Mouse (Mus musculus) frontal cortex, postnatal 36 days (tissue): Measurements from ENCODE around the gene Lrrtm4.
A peak's percentile ranks its signal among the peaks of the same experiment; 100 is the strongest.

ENCODE experiments used
- DNase-seq, 2 experiments: peaks; one replicate each; pipeline ENCODE4 v3.0.0; 2022; ENCODE audit warnings: low spot score in 2 of 2

Lrrtm4 gene

GRCm38 (mm10) chr6:80303568-80303967 is 284.9 kb downstream of the Lrrtm4 start:
- DNase-seq, result no peak

- DNase-seq, result no peak
Measured at GRCm38 (mm10) chr6:80328391-80328790, 309.7 kb downstream of the Lrrtm4 start.

DNA sequence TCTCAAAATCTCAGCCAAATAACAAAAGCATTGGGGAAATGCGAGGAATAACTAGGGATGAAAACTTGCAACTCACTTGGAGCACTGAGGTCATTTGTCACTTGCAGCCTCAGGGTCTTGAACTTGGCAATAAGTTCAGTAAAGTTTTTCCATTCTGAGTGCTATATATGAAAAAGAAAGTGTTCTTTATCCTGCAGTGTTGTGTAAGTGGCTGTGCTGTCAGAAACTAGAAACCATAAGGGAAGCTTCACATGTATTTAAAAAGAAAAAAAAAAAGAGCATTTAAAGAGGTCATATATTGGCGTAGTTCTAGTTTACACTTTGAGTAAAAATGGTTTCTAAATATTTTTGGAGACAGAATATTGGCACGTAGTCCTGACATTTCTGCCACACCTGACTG is 313.1 kb downstream of the Lrrtm4 start:
- DNase-seq, result no peak

- no peak for DNase-seq
Measured at GRCm38 (mm10) chr6:80352307-80352706, 333.6 kb downstream of the Lrrtm4 start.

GRCm38 (mm10) chr6:80357092-80357491 is 338.4 kb downstream of the Lrrtm4 start:
- no peak for DNase-seq

DNA sequence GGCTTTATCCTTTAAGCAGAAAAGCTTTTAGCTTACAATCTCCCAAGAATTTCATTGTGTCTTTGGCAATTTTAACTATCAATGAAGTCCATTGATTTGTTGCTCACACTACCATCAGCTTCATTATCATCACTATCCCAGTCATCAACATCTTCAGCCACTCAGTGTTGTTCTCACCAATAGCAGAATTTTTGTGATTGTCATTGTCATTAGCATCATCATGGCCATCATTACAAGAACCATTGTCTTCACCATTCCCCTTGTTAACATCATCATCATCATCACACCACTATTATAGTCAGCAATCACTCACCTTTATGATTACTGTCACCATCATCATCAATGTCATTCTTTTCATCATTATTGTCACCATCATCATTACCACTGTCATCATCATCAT is 344.9 kb downstream of the Lrrtm4 start:
- no peak for DNase-seq

- DNase-seq, result peak in 1 of 2 experiments; percentile 10
Measured at GRCm38 (mm10) chr6:80366532-80366931, 347.9 kb downstream of the Lrrtm4 start.

DNA sequence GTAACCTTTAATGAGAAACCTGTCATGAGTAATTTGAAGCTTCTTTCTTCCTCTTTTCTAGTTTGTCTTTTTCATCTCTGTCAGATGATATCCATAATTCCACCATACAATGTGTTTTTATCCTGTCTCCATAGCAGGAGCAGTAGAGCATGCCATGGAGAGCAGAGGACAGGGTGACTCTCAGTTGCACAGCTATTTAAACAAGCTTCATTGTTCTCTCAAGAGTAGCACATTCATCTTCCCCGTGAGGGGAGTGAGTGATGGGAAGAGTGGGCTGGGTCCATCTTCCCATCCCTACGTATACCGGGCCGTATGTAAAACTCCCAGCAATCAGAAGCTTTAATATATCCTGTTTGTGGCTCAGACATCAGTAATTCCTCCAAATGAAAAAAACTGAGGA is 370.9 kb downstream of the Lrrtm4 start:
- DNase-seq, result no peak

GRCm38 (mm10) chr6:80406757-80407156 is 388.1 kb downstream of the Lrrtm4 start:
- no peak for DNase-seq

- no peak for DNase-seq
Measured at GRCm38 (mm10) chr6:80440135-80440534, 421.5 kb downstream of the Lrrtm4 start.

DNA sequence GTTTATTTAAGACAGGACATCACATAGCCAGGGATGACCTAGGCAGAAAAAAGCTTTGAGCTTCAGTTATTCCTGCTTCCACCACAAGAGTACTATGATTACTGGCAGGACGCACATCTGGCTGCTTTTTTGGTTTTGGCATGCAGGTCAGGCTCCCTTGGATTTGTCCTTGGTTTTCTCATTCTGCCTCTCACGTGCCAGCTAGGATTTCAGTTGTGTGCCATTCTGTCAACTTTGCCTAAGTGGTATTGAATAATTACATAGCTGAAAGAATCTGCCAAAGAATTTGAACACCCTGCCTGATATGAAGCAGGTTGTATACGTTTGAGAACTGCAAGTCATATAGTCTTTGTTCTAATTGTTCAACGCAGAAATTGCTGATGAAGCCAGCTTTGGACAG is 451.9 kb downstream of the Lrrtm4 start:
- no peak for DNase-seq

DNA sequence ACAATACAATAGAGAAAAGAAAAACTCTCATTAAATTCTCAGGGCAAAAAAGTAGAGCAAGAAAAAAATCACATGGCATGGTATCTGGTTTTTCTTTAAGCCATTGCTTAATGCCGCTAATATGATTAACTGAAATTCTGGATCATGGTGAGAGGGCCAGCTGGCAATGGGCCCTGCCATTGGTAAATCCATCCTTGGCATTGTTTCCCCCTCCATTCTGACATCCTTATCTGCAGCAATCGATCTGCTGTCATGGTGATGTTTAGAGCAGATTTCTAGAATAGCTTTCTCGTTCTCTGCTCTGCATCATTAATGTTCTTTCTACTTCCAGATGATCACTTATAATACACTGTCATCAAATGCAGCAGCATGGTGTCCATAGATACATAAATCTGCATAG is 457.5 kb downstream of the Lrrtm4 start:
- DNase-seq, result no peak

GRCm38 (mm10) chr6:80545017-80545416 is 526.3 kb downstream of the Lrrtm4 start:
- no peak for DNase-seq

DNA sequence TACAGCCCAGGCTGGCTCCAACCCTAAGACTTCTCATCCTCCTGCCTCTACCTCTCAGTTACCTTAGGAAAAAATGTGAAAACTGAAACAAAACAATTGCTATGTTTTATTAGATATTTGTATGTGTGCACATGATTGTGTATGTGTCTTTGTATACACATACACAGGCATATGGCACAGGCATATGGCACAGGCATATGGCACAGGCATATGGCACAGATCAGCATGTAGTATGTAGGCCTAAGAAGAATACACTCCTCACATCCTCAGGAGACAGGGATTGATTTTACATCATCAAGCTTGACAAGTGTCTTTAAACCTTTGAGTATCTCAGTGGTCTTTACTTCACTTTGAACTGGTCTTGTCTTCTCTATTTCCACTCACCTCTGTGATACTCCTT is 531.2 kb downstream of the Lrrtm4 start:
- no peak for DNase-seq

- DNase-seq, result no peak
Measured at GRCm38 (mm10) chr6:80553398-80553797, 534.7 kb downstream of the Lrrtm4 start.

- DNase-seq, result no peak
Measured at GRCm38 (mm10) chr6:80554991-80555390, 536.3 kb downstream of the Lrrtm4 start.

DNA sequence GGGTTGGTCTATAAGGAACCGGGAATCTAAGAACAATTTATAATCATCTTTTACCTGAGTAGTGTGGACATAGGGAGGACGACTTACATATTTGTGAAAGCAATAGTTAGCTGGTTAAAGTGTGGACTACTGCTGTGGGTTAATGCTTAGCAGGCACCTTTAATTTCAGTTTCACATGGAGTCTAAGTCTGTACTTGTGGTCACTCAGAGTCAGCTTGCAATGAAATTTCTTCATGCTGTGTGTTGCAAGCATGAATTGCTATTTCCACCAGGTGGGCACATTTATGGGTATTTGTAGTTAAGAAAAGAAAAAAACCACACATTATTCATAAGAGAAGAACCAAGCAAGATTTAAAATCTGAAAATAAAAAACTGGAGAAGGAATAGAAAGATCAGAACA is 558.5 kb downstream of the Lrrtm4 start:
- DNase-seq, result no peak

DNA sequence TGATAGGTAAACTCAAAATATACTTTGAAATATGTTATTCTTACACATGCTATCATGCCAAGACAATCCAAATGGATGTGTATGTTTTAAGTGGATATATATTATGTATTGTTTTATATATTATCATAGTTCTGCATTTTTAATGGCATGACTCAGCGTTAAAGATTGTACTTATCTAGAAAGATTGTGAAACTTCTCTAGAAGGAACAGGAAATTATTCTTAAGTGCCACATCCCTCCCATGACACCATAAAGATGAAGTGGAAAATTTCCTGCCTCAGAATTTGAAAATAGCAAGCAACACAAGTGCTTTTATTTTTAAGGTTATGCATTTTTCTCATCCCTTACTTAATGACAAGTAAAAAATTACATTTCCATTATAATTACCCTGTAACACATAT is 563.5 kb downstream of the Lrrtm4 start:
- no peak for DNase-seq

- DNase-seq, result no peak
Measured at GRCm38 (mm10) chr6:80589776-80590175, 571.1 kb downstream of the Lrrtm4 start.

- DNase-seq, result no peak
Measured at GRCm38 (mm10) chr6:80619508-80619907, 600.8 kb downstream of the Lrrtm4 start.

DNA sequence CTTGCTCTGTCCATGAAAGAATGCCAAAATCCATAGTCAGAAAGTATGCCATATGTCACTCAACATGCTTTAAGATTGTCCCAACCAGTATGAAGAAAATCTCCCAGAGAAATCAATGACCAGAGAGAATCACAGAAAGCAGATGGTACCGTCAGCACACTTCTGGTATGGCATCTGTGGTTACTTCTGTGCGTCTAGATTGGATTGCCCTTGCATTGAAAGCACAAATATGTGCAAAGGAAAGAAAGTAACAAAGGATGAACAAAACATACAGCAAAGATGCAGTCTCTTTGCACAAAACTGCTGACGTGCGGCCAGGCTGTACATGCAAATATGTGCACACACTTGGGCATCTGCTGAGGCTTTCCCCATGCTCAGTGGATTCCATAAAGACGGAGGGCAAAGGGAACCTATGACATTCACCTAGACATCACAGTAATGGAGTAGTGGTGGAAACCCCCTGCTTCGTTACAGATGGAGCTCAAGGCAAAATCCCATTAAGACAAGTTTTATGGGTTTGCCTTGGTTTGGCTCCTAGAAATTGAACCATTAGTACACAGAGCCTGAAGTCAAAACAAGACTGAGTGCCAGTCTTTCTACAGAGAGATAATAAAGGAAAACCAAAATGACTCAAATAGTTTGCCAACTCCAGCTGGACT is 604.1 kb downstream of the Lrrtm4 start:
- peak; percentile 5 to 32 for DNase-seq

DNA sequence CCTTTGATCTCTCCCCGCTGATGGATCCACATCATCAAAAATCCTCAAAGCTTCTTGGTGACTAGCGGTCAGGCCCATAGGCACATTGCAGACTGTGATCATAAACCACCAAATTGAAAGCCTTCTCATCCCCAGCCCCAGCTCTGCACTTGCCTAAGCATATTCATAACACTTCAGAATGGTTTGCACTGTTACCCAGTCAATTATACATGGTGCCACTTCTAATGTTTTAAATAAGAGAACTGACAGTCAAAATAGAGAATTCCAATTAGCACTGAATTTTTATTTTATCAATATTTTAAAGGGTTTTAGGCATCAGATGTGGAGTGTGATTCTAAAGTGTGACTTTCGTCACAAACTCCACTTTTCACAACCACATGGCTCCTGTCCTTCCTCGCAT is 606.8 kb downstream of the Lrrtm4 start:
- no peak for DNase-seq

DNA sequence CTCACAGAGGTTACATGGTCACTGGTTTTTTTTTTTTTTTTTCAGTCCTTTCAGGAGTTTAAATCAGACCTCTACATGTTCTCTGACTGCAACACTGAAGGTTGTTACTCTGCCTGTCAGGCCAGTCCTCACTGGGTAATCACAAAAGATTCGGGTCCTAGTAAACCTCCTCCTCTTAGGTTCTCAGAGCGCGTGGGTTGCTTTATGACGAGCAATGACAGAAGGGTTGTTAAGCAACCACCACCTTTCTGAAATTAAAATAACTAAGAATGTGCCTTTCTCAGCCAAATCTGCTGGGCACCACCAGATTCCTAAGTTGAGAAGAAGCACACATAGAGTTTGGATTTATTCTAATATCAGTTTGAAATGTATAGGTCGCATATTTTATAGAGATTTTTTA is 644.1 kb downstream of the Lrrtm4 start:
- no peak for DNase-seq

GRCm38 (mm10) chr6:80664039-80664438 is 645.4 kb downstream of the Lrrtm4 start:
- DNase-seq, result peak in 1 of 2 experiments; percentile 10
